Mouse (Mus musculus) hindbrain, embryonic 13.5 days (tissue): ENCODE data around the gene Baat. TPM values are rescaled to one million over a fixed set of nuclear protein-coding genes. Genes with fewer than 3 reads are reported as not detected.

Source experiments
- polyA plus RNA-seq: library from polyadenylated mRNA; unstranded; fragments of >200 nt; fragmentation: Nextera tagmentation; extraction: Ambion mirVana; gene quantifications from 2 replicates; pipeline ENCODE4 v1.2.1, GENCODE M21; 2015

Gene Baat
- polyA plus RNA-seq, 1 experiment from 2014 or later: not detected

Other genes with a start within 250 kb of the Baat start
- not detected in 2 replicates for gene Acnat2, start 98.4 kb downstream of the Baat start, polyA plus RNA-seq
- not detected in 2 replicates for gene Acnat1, start 32.6 kb downstream of the Baat start, polyA plus RNA-seq
- gene Mrpl50, start 14.5 kb upstream of the Baat start, polyA plus RNA-seq: 76.9 and 78.8 TPM in 2 replicates
- gene Zfp189, start 14.6 kb upstream of the Baat start, polyA plus RNA-seq: 13.5 and 13.7 TPM in 2 replicates
- gene Aldob, start 43.0 kb upstream of the Baat start, polyA plus RNA-seq: 0.19 TPM in 1 of 2 replicates, not detected in the other
- 62.7 and 67.1 TPM in 2 replicates for gene Tmem246, start 91.3 kb upstream of the Baat start, polyA plus RNA-seq
- gene Rnf20, start 125.4 kb upstream of the Baat start, polyA plus RNA-seq: 57.8 and 58.4 TPM in 2 replicates
- 0.28 and 0.42 TPM in 2 replicates for gene Ppp3r2, start 175.5 kb upstream of the Baat start, polyA plus RNA-seq